Mouse (Mus musculus) myocyte (in vitro differentiated cells): ENCODE measurements around the gene Cep57.

Experiments used
- CEBPB ChIP-seq: IDR thresholded peaks from 2 replicates; pipeline ENCODE4 v1.6.1; 2011; ENCODE audit warnings: mild to moderate bottlenecking, moderate library complexity; ENCODE audit not compliant: poor library complexity, insufficient read depth, severe bottlenecking
- E2F4 ChIP-seq: IDR thresholded peaks from one replicate; pipeline ENCODE4 v1.6.1; 2011; ENCODE audit warnings: mild to moderate bottlenecking, control low read depth, moderate library complexity; ENCODE audit not compliant: insufficient read depth
- MAX ChIP-seq: IDR thresholded peaks from one replicate; pipeline ENCODE4 v1.6.1; 2011; ENCODE audit warnings: low read depth, mild to moderate bottlenecking, control low read depth
- MYOD1 ChIP-seq, 3 experiments: IDR thresholded peaks; one replicate each; pipeline ENCODE4 v1.6.1; 2011; ENCODE audit warnings: control low read depth in 2 of 3, low read depth in 2 of 3, mild to moderate bottlenecking in 2 of 3, moderate library complexity in 1 of 3; ENCODE audit not compliant: insufficient read length in 2 of 3, control insufficient read depth in 1 of 3
- MYOG ChIP-seq, 3 experiments: IDR thresholded peaks; one replicate each; pipeline ENCODE4 v1.6.1; 2011; ENCODE audit warnings: control low read depth in 2 of 3, low read depth in 2 of 3, mild to moderate bottlenecking in 2 of 3; ENCODE audit not compliant: insufficient read length in 2 of 3, control insufficient read depth in 1 of 3, insufficient read depth in 1 of 3
- POLR2A ChIP-seq: IDR thresholded peaks from one replicate; pipeline ENCODE4 v1.6.1; 2011; ENCODE audit warnings: low read depth, mild to moderate bottlenecking, control low read depth, moderate library complexity; ENCODE audit not compliant: insufficient read length
- POLR2AphosphoS2 ChIP-seq: IDR thresholded peaks from one replicate; pipeline ENCODE4 v1.6.1; 2011; ENCODE audit warnings: low read depth, control low read depth; ENCODE audit not compliant: insufficient read length
- SRF ChIP-seq: IDR thresholded peaks from one replicate; pipeline ENCODE4 v1.6.1; 2011; ENCODE audit warnings: low read depth; ENCODE audit not compliant: control insufficient read depth, insufficient read length
- TCF12 ChIP-seq: IDR thresholded peaks from one replicate; pipeline ENCODE4 v1.6.1; 2011; ENCODE audit warnings: mild to moderate bottlenecking, control low read depth; ENCODE audit not compliant: poor library complexity, insufficient read depth, severe bottlenecking
- TCF3 ChIP-seq: IDR thresholded peaks from one replicate; pipeline ENCODE4 v1.6.1; 2011; ENCODE audit warnings: low read depth, control low read depth; ENCODE audit not compliant: insufficient read length
- USF1 ChIP-seq: IDR thresholded peaks from one replicate; pipeline ENCODE4 v1.6.1; 2011; ENCODE audit warnings: low read depth, mild to moderate bottlenecking, control low read depth, moderate library complexity

- TF ChIP-seq POLR2A (no peak), E2F4 (no peak), MYOG (IDR thresholded peaks at IDR 0.05; ENCODE audit: control insufficient read depth in 1 of 3, insufficient read depth in 1 of 3, insufficient read length in 2 of 3, low read depth in 2 of 3) (no peak), TCF3 (no peak), POLR2AphosphoS2 (no peak), TCF12 (no peak), MAX (no peak), SRF (no peak), MYOD1 (IDR thresholded peaks at IDR 0.05; ENCODE audit: control insufficient read depth in 1 of 3, insufficient read length in 2 of 3, low read depth in 2 of 3) (no peak), USF1 (no peak), CEBPB (no peak)
Observed at GRCm38 (mm10) chr9:13856777-13857176, 29.9 kb upstream of the Cep57 start.
